Mouse (Mus musculus) kidney, adult 2 months (tissue): ENCODE measurements around the gene Mbnl2.

Experiments used
- CTCF ChIP-seq: fragments of 200-500 bp; conservative IDR thresholded peaks from 2 replicates; pipeline ENCODE4 v1.5.1; 2011; ENCODE audit warnings: low read depth, mild to moderate bottlenecking, control low read depth, low read length, moderate library complexity, mixed read lengths; ENCODE audit not compliant: insufficient read depth, insufficient read length
- POLR2A ChIP-seq: fragments of 200-500 bp; IDR thresholded peaks from one replicate; pipeline ENCODE4 v1.6.1; 2011; ENCODE audit warnings: low read depth, low read length, control low read depth

- TF ChIP-seq CTCF = no peak
- no peak for TF ChIP-seq POLR2A
Observed at GRCm38 (mm10) chr14:120232076-120232496, 43.4 kb upstream of the Mbnl2 start.
